Mouse (Mus musculus): Measurements from ENCODE around the gene Lsm2.

Lsm2 gene

GRCm38 (mm10) chr17:34981690-34982180 is at the start of gene Lsm2:
Lsm2 (plus strand) TSS chr17:34981862.
- in situ Hi-C loops (cut with MboI; ENCODE audit: low sequenced_read_pairs): no loop called here

DNA sequence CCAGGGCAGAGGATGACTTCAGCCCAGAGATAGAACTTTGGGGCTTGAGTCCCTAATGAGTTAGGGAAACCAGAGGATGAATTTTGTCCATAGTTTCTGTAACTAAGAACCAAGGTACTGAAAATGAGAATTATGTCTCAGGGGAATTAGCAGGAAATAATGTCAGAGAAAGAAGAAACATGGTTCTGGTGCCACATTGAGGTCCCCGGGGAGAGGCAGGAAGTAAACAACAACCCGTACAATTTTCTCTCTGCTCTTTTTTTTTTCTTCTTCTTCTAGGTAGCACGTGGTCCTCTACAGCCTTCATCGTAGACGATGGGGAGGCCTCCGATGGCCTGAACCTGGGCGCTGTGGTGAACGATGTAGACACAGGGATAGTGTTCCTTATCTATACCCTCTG is 49.4 kb upstream of the Lsm2 start:
- in situ Hi-C loops (cut with MboI; ENCODE audit: low sequenced_read_pairs): no loop called here

DNA sequence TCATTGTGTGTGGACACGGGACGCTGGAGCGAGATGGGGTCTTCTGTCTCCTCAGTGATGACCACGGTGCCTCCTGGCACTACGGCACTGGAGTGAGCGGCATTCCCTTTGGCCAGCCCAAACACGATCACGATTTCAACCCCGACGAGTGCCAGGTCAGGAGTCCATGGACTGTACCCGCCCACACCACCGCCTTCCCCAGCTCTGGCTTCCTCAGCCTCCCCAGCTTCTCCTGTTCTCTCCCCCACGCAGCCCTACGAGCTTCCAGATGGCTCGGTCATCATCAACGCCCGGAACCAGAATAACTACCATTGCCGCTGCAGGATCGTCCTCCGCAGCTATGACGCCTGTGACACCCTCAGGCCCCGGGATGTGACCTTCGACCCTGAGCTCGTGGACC is 47.6 kb upstream of the Lsm2 start:
- in situ Hi-C loops (cut with MboI; ENCODE audit: low sequenced_read_pairs): no loop called here

DNA sequence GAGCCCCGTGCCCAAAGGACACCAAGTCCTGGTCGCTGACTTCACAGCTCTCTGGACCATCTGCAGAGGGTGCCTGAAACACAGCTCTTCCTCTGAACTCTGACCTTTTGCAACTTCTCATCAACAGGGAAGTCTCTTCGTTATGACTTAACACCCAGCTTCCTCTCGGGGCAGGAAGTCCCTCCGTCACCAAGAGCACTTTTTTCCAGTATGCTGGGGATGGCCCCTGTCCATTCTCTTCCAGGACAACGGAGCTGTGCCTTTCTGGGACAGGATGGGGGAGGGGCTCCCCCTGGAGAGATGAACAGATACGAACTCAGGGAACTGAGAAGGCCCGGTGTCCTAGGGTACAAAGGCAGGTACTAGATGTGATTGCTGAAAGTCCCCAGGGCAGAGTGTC is 46.8 kb upstream of the Lsm2 start:
- in situ Hi-C loops (cut with MboI; ENCODE audit: low sequenced_read_pairs): no loop called here

GRCm38 (mm10) chr17:34937960-34938505 is 43.6 kb upstream of the Lsm2 start:
- in situ Hi-C loops (cut with MboI; ENCODE audit: low sequenced_read_pairs): no loop called here

- in situ Hi-C loops (cut with MboI; ENCODE audit: low sequenced_read_pairs): no loop called here
Measured at GRCm38 (mm10) chr17:34941344-34942041, 40.2 kb upstream of the Lsm2 start.

GRCm38 (mm10) chr17:34943128-34943815 is 38.4 kb upstream of the Lsm2 start:
- in situ Hi-C loops (cut with MboI; ENCODE audit: low sequenced_read_pairs): no loop called here

DNA sequence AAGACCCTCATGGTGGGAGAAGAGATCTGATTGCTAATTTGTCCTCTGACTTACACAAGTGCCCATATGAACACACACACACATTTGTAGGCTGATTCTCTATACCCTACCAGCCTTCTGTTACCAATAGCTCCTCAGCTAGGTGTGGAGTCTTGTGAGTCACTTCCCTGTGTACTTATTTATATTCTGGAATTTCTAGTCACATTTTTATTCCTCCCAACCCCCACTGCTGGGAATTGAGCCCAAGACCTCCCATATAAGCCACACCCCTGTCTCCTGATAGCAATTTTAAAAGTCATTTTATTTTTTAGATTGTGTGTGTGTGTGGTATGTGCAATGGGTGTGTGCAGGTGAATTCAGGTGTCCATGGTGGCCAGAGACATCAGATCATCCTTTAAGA is 37.3 kb upstream of the Lsm2 start:
- in situ Hi-C loops (cut with MboI; ENCODE audit: low sequenced_read_pairs): no loop called here

DNA sequence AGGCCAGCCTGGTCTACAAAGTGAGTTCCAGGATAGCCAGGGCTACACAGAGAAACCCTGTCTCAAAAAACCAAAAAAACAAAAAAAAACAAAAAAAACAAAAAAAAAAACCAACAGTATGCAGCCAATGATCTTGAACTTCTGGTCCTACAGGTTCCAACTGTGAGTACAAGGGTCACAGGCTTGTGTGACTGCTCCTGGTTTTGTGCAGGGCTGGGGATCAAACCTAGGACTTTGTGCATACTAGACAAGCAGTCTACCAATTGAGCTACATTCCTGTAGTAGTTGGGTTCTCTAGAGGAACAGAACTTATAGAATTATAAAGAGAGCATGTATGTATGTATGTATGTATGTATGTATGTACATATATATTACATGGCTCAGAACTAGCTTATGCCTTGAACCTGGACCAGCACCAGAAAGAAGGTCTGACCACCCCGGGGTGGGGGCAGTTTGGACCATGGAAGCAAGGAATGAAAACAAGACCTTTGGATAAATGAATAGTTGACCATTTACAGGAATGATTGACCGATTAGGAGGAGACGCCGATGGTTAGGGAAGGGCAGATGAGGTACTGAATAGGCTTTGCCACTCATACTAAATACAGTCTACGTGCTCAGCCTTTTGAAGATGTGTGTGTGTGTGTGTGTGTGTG is 35.0 kb upstream of the Lsm2 start:
- in situ Hi-C loops (cut with MboI; ENCODE audit: low sequenced_read_pairs): loop anchor here (5.0 kb wide), 1 partner anchor 89 kb away; no protein-coding TSS in a partner anchor

DNA sequence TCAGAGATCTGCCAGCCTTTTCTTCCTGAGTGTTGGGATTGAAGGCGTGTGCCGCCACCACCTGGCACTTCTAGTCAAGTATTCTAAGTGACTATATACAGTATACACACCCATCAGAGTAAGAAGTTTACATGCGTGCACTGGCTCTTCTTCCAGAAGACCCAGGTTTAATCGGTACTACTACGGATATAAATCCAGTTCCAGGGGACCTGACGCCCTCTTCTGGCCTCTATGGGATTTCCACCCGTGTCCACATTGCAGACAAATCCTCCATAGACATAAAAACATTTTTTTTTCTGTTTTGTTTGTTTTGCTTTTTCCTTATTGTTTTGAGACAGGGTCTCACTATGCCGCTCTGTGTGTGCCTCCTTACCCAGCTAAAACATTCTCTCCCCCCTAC is 34.1 kb upstream of the Lsm2 start:
- in situ Hi-C loops (cut with MboI; ENCODE audit: low sequenced_read_pairs): loop anchor here (5.0 kb wide), 1 partner anchor 90 kb away; no protein-coding TSS in a partner anchor

DNA sequence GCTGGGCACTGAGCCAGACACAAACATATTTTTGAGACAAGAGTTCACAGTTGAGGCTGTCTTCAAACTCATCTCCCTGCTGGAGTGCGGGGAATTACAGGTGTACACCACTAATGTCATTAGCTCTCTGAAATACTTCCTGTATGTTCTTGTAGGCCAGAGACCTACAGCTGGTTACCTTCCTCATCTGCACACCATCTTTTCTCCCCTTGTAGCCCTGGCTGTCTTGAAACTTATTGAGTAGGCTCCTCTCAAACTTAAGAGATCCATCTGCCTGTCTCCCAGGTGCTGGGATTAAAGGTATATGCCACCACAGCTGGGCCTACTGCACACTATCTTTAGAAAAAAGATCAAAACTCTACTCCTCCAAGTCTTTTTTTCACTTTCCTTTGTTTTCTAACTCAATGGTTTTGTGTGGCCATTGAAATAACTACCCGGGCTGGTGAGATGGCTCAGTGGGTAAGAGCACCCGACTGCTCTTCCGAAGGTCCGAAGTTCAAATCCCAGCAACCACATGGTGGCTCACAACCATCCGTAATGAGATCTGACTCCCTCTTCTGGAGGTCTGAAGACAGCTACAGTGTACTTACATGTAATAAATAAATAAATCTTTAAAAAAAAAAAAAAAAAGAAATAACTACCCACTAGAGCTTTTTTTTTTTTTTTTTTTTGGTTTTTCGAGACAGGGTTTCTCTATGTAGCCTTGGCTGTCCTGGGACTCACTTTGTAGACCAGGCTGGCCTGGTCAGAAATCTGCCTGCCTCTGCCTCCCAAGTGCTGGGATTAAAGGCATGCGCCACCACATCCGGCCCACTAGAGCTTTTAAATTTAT is 32.7 kb upstream of the Lsm2 start:
- in situ Hi-C loops (cut with MboI; ENCODE audit: low sequenced_read_pairs): loop anchor here (5.0 kb wide), 1 partner anchor 92 kb away; no protein-coding TSS in a partner anchor

DNA sequence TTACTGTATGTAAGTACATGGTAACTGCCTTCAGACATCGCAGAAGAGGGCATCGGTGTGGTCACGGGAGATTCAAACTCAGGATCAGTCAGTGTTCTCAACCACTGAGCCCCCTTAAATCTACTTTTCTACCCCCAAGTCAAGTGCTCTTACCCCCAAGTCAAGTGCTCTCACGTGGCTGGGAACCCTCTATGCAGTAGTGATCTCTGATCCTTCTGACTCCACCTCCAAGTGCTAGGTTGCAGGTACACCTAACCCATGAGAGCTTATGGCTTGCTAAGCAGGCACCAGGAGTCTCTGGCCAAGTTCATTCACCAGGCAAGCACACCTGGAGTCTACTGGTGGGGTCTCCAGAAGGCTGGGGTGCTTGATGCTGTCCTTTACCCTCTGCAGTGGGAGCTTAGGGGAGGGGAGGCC is 32.1 kb upstream of the Lsm2 start:
- in situ Hi-C loops (cut with MboI; ENCODE audit: low sequenced_read_pairs): loop anchor here (5.0 kb wide), 1 partner anchor 92 kb away; no protein-coding TSS in a partner anchor

DNA sequence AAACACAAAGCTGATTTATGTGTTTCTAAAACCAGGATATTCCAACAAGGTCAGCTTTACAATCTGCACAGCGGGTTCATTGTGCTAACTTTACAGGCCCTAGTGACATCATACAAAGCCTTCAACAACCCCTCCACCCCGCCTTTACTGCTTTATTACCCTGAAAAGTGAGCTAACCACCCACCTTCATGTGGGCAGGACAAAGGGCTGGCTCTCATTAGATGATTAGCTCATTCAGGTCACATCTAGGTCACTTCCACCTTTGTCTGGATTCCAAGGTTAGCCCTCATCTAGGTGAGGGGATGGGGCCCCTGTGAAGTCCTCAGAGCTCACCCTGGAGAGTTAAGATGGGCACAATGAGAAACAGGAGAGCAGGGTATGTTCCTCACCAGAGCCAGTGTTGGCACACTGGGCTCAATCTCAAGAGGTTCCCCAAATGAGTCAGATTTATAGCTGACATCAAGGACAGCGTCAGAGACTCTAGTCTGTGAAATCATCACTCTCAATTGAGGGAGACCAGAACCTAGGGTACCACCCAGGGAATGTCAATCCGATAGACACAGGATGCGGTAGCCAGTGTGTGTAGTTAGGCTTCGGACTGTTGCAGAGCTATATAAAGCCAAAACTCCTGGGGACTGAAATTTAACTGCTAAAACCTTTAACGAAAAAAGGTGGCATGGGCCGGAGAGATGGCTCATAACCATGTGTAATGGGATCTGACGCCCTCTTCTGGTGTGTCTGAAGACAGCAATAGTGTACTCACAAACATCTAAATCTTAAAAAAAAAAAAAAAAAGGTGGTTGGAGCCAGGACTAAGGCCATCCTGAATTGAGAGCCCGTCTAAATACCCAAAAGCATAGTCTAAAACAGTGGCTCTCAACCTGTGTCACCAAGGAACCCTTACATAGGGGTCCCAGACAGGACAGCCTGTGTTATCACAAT is 30.9 kb upstream of the Lsm2 start:
- in situ Hi-C loops (cut with MboI; ENCODE audit: low sequenced_read_pairs): no loop called here

DNA sequence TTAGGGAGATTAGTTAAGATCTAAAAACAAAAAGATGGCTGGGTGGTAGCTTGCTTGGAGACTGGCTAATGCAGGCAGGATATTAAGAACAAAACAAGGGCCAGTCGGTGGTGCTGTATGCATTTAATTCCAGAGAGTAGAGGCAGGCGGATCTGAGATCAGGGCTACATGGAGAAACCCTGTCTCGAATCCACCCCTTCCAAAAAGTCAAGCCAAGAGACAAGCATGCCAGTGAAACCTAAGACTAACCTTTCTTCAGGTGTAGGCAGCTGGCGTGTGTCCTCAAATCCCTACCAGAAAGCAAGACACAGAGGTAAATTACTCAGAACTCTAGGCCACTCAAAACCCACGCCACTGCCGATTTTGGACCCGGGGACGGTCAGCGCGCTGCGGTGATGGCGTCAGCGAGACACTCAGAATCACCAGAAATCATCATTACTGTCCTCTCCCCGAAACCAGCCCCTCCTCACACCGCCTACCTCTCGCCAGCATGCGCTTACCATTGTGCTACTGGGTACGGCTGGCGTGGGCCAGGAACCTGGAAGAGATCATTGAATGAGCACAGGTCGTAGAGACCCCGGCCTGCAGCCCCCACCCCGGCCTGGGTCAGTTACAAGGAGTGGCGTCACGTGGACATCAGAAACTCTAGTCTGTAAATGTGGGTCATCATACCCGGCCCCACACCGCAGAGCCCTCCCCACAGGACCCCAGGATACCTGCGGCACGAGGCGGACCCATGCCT is 29.9 kb upstream of the Lsm2 start:
- in situ Hi-C loops (cut with MboI; ENCODE audit: low sequenced_read_pairs): no loop called here

GRCm38 (mm10) chr17:34952378-34953040 is 29.2 kb upstream of the Lsm2 start:
- in situ Hi-C loops (cut with MboI; ENCODE audit: low sequenced_read_pairs): no loop called here

GRCm38 (mm10) chr17:34953258-34953657 is 28.4 kb upstream of the Lsm2 start:
- in situ Hi-C loops (cut with MboI; ENCODE audit: low sequenced_read_pairs): no loop called here

DNA sequence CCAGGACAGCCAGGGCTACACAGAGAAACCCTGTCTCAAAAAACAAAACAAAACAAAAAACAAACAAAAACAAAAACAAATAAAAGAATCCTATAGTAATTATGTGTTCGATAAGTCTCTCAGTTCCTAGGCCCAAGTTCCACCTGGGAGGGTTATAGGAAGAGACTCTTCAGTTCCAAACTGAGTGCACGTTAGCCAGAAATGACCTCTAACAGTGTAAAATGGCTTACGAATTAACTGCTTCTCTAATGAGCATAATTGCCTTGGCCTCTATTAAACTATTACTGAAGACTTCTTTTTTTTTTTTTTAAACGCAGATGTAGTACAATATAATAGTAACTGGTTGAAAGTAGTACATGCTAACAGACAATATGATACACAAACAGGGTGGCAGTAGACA is 27.8 kb upstream of the Lsm2 start:
- in situ Hi-C loops (cut with MboI; ENCODE audit: low sequenced_read_pairs): no loop called here

- in situ Hi-C loops (cut with MboI; ENCODE audit: low sequenced_read_pairs): no loop called here
Measured at GRCm38 (mm10) chr17:34954831-34955230, 26.8 kb upstream of the Lsm2 start.
